Mouse (Mus musculus) heart, embryonic 12.5 days (tissue): ENCODE data around the gene Nsl1. TPM values are rescaled to one million over a fixed set of nuclear protein-coding genes. Genes with fewer than 3 reads are reported as not detected.

ENCODE experiments used
- ATAC-seq: fragments of 200-750 bp; cut with Nextera tagmentation; 2 replicates; pipeline ENCODE4 v1.8.0; 2017; ENCODE audit warnings: moderate TSS enrichment, moderate library complexity; ENCODE audit not compliant: insufficient number of reproducible peaks, low FRiP score
- H3K27ac ChIP-seq: fragments of 300-500 bp; sonication (generic); 2 replicates; pipeline ENCODE4 v1.5.1; 2016; ENCODE audit warnings: mild to moderate bottlenecking, moderate library complexity; ENCODE audit not compliant: poor library complexity, severe bottlenecking
- H3K27me3 ChIP-seq: fragments of 300-500 bp; sonication (generic); replicated peaks from 2 replicates; pipeline ENCODE4 v1.6.1; 2016; ENCODE audit warnings: mild to moderate bottlenecking, moderate library complexity
- H3K36me3 ChIP-seq: fragments of 300-500 bp; sonication (generic); 2 replicates; pipeline ENCODE4 v1.6.1; 2016; ENCODE audit warnings: mild to moderate bottlenecking, moderate library complexity
- H3K4me1 ChIP-seq: fragments of 300-500 bp; sonication (generic); replicated peaks from 2 replicates; pipeline ENCODE4 v1.6.1; 2016; ENCODE audit warnings: mild to moderate bottlenecking
- H3K4me2 ChIP-seq: fragments of 300-500 bp; sonication (generic); 2 replicates; pipeline ENCODE4 v1.6.1; 2016; ENCODE audit warnings: mild to moderate bottlenecking, moderate library complexity
- H3K4me3 ChIP-seq: fragments of 300-500 bp; sonication (generic); 2 replicates; pipeline ENCODE4 v1.5.1; 2016; ENCODE audit warnings: mild to moderate bottlenecking
- H3K9ac ChIP-seq: fragments of 300-500 bp; sonication (generic); 2 replicates; pipeline ENCODE4 v1.6.1; 2016; ENCODE audit warnings: mild to moderate bottlenecking, moderate library complexity
- H3K9me3 ChIP-seq: fragments of 300-500 bp; sonication (generic); replicated peaks from 2 replicates; pipeline ENCODE4 v1.6.1; 2016; ENCODE audit warnings: mild to moderate bottlenecking, moderate library complexity
- WGBS: fragments of 180-500 bp; shearing (Covaris S2); methylation state at CpG from one replicate; pipeline ENCODE4 v1.1.7; 2016; 5-methylcytosine and 5-hydroxymethylcytosine counted together
- polyA plus RNA-seq: library from polyadenylated mRNA; unstranded; fragments of >200 nt; fragmentation: Nextera tagmentation; extraction: Ambion mirVana; gene quantifications from 2 replicates; pipeline ENCODE4 v1.2.1, GENCODE M21; 2016

Nsl1 gene
- polyA plus RNA-seq, 1 experiment from 2014 or later: 16.7 TPM

GRCm38 (mm10) chr1:191096871-191097681 is 34.3 kb downstream of the Nsl1 start:
- no peak for ATAC-seq
- H3K4me3 ChIP-seq: peak overlapping the region; percentile 72
- peak overlapping the region; percentile 98 for H3K4me2 ChIP-seq
- 44% methylated on average over 14 of the region's 14 CpGs for WGBS
- peaks cover 21% of the 10 kb centered on the region for H3K4me1 ChIP-seq
- no peaks in the 10 kb centered on the region for H3K9me3 ChIP-seq
- H3K9ac ChIP-seq: peak overlapping the region; percentile 70; the same call in 1 of the 2 replicates
- no peaks in the 10 kb centered on the region for H3K36me3 ChIP-seq
- peaks cover 15% of the 10 kb centered on the region for H3K27me3 ChIP-seq
- H3K27ac ChIP-seq: no peak overlapping the region

DNA sequence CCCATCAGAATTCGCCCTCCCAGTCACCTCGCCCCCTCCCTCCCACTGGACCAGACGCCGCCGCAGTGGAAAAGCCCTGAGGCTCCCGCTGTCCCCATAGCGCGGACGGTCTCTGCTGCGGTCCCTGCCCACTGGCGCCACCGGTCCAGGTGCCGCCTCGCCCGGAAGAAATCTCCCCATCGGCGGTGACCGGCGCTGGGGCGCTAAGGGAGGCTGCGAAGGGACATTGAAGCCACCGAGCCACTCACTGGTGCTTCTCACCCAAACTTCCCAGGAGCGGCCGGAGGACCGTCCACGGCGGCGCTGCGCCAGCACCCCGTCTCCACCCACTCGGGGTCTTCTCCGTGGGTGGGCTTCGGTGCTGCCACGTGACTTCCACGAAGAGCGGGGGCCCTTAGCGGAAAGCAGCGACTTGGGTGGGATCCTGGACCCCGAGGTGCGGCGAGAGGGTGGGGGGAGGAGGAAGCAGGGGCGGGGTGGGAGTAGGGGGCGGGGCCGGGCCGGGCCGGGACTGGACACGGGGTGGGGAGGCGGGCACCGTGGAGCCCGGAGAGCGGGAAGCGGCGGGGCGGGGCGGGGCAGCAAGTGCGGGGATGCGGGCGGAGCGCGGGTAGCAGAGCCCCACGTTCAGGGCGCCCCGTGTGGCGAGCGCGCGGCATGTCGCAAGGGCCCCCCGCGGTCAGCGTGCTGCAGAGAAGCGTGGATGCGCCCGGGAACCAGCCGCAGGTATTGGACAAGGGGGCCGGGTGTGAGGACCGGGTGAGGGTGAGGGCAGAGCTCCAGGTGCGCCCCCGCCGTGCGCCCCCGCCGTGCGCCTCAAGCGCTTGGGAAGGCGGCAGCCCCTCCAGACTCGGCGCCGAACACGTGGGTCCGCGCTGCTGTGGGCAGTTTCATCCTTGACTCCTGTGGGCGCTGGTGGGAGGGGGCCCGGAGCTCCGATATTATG is 35.3 kb downstream of the Nsl1 start, which contains the start of gene Batf3:
Batf3 (plus strand) TSS at position 46 of the 946 bp plus-strand sequence.
- peaks cover 15% of the 10 kb centered on the region for H3K27me3 ChIP-seq
- H3K9ac ChIP-seq: peak within 1 kb of the TSS; percentile 70
- H3K4me1 ChIP-seq: peaks cover 21% of the 10 kb centered on the region
- 1% methylated on average over 91 of the region's 95 CpGs for WGBS
- no peaks in the 10 kb centered on the region for H3K9me3 ChIP-seq
- H3K4me3 ChIP-seq: peak within 1 kb of the TSS; percentile 72
- H3K36me3 ChIP-seq: no peaks in the 10 kb centered on the region
- ATAC-seq: peak; percentile 56
- H3K4me2 ChIP-seq: peak within 1 kb of the TSS; percentile 98
- H3K27ac ChIP-seq: no peak within 1 kb of the TSS

DNA sequence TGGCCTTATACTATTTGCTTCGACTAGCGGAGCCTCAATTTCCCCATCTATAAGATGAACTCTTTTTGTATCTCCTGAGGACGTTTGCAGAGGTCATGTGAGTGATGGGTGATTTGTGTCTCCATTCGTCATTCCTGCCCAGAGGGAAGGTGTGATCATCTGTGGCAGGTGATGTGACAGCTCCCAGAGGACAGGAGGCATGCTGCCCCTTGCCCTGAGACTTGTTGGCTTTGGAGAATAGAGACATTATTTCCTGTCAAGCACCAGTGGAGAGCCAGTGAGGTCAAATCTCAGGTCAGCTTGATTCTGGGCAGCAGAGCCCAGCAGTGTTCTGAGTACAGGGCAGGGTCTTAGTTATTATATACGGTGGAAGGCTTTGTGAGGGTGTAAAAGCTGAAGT is 36.3 kb downstream of the Nsl1 start:
- 48% methylated on average over 5 of the region's 5 CpGs for WGBS
- H3K4me1 ChIP-seq: peaks cover 21% of the 10 kb centered on the region
- ATAC-seq: no peak
- H3K9ac ChIP-seq: no peak overlapping the region
- H3K9me3 ChIP-seq: no peaks in the 10 kb centered on the region
- no peak overlapping the region for H3K27ac ChIP-seq
- peak overlapping the region; percentile 98 for H3K4me2 ChIP-seq
- H3K36me3 ChIP-seq: no peaks in the 10 kb centered on the region
- H3K27me3 ChIP-seq: peaks cover 15% of the 10 kb centered on the region
- no peak overlapping the region for H3K4me3 ChIP-seq

GRCm38 (mm10) chr1:191099772-191100291 is 37.0 kb downstream of the Nsl1 start:
- 75% methylated on average over 5 of the region's 5 CpGs for WGBS
- no peak overlapping the region for H3K27ac ChIP-seq
- no peak for ATAC-seq

DNA sequence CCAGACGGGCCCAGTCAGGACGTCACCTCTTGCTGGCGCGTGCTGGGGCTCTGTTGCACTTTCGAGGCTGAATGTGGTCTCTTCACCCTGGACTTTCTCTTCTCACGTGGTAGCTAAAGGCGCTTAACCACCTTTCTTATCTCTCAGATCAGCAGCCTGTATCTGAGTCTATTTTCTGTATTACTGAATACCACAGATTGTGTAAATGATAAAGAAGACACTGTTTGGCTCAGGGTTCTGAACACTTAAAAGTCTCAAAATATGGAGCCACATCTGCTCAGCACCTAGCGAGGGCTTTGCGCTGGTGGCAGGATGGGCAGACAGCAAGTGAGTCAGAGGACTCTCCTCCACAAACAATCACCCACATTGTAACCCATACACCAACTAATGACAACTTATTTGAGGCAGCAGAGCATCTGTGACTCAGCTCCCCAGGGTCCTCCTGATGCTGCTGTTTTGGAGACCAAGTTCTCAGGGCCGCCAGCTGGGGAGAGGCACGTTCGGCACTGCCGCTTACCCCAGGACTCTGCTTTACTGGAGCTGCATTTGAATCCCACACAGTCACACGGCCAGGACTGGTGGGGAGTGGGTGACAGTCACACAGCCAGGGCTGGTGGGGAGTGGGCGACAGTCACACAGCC is 40.0 kb downstream of the Nsl1 start:
- H3K27me3 ChIP-seq: peaks cover 15% of the 10 kb centered on the region
- WGBS: 79% methylated on average over 15 of the region's 15 CpGs
- no peak overlapping the region for H3K9ac ChIP-seq
- H3K4me1 ChIP-seq: peaks cover 14% of the 10 kb centered on the region; the same call in 1 of the 2 replicates
- no peak for ATAC-seq
- H3K4me3 ChIP-seq: no peak overlapping the region
- no peak overlapping the region for H3K27ac ChIP-seq
- no peaks in the 10 kb centered on the region for H3K9me3 ChIP-seq
- no peaks in the 10 kb centered on the region for H3K36me3 ChIP-seq
- no peak overlapping the region for H3K4me2 ChIP-seq

More at GRCm38 (mm10) chr1:191099772-191100291, 37.0 kb downstream of the Nsl1 start:
- Histone ChIP-seq H3K4me2 (no peak overlapping the region), H3K9ac (no peak overlapping the region), H3K27me3 (peaks cover 15% of the 10 kb centered on the region), H3K4me1 (peaks cover 21% of the 10 kb centered on the region), H3K9me3 (no peaks in the 10 kb centered on the region), H3K4me3 (no peak overlapping the region), H3K36me3 (no peaks in the 10 kb centered on the region)

- Histone ChIP-seq H3K36me3 (no peaks in the 10 kb centered on the region), H3K4me1 (0 out of 2 replicates have a peak, but pooled peaks cover 4% of the 10 kb centered on the region), H3K4me2 (no peak overlapping the region), H3K27me3 (no peaks in the 10 kb centered on the region), H3K9ac (no peak overlapping the region), H3K27ac (no peak overlapping the region), H3K9me3 (no peaks in the 10 kb centered on the region), H3K4me3 (no peak overlapping the region)
- no peak for ATAC-seq
- 76% methylated on average over 9 of the region's 9 CpGs for WGBS
These were observed 42.4 kb downstream of the Nsl1 start for GRCm38 (mm10) chr1:191105246-191105645.

DNA sequence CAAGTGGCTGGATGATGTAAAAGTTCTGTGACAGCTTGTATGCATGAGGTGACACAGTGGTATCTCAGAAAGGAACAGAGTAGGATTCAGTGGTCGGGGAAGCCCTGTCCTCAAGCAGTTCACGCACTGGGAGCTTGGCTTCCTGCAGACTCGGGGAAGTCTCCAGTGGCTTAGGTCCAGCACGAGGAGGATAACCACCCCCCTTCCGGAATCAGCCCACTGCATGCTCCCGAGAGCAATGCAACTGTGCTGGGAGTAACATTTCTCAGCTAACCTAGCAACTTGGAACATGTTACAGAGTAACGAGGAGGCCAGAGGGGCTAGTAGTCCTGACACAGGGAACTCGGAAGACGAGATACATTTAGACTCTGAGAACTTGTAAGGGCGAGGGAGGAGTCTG is 44.5 kb downstream of the Nsl1 start:
- H3K4me3 ChIP-seq: no peak overlapping the region
- no peaks in the 10 kb centered on the region for H3K36me3 ChIP-seq
- WGBS: 61% methylated on average over 10 of the region's 10 CpGs
- no peaks in the 10 kb centered on the region for H3K27me3 ChIP-seq
- no peak overlapping the region for H3K4me2 ChIP-seq
- no peak overlapping the region for H3K27ac ChIP-seq
- H3K9ac ChIP-seq: no peak overlapping the region
- no peak for ATAC-seq
- H3K4me1 ChIP-seq: peaks cover 20% of the 10 kb centered on the region
- H3K9me3 ChIP-seq: no peaks in the 10 kb centered on the region

- H3K9ac ChIP-seq: no peak overlapping the region
- H3K27ac ChIP-seq: no peak overlapping the region
- H3K36me3 ChIP-seq: no peaks in the 10 kb centered on the region
- H3K4me2 ChIP-seq: no peak overlapping the region
- no peak overlapping the region for H3K4me3 ChIP-seq
- no peak for ATAC-seq
- WGBS: 84% methylated on average over 9 of the region's 9 CpGs
- no peaks in the 10 kb centered on the region for H3K9me3 ChIP-seq
- peaks cover 23% of the 10 kb centered on the region for H3K4me1 ChIP-seq
- H3K27me3 ChIP-seq: no peaks in the 10 kb centered on the region
These were observed 47.1 kb downstream of the Nsl1 start for GRCm38 (mm10) chr1:191109907-191110306.

DNA sequence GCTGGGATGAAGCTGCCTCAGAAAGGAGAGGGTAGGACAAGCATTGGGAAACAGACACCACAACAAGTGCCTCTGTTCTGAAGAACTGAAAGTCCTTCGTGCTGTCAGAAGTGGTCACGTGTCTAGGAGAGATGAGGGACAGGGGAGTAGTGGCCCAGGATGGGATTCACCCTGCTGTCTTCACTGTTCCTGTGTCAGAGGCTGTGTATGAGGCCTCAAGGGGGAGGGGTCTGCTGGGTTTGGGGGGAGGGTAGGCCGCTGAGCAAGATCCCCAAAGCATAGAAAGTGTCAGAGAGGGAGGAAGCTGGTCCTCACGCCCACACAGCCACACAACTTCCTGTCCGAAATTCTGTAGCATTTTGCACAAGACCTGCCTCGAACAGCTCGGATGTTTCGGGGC is 48.3 kb downstream of the Nsl1 start:
- 0 out of 2 replicates have a peak, but pooled peaks have one; percentile 22 for ATAC-seq
- Histone ChIP-seq H3K4me3 (no peak overlapping the region), H3K27ac (no peak overlapping the region), H3K4me2 (no peak overlapping the region), H3K9me3 (no peaks in the 10 kb centered on the region), H3K27me3 (no peaks in the 10 kb centered on the region), H3K36me3 (no peaks in the 10 kb centered on the region), H3K9ac (0 out of 2 replicates have a peak overlapping the region, but pooled peaks have one; percentile 8), H3K4me1 (peaks cover 30% of the 10 kb centered on the region)
- WGBS: 43% methylated on average over 8 of the region's 8 CpGs

DNA sequence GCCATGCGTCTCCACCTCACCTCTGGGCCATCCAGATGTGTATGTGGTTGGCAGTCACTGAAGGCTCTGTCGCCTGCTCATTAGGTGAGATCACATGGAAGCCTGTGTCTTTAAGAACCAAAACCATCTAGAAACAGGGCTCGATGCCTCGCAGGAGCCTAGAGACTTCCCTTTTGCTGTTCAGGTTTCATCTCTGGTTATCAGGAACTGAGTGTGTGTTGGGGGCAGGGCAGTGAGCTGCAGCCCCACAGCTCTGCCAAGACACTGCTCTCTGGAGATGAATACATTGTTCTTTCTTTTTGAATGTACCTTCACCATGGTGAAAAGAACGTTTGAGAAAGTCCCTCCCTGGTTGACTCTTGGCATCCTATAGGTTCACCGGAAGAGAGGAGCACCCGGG is 52.1 kb downstream of the Nsl1 start:
- H3K9ac ChIP-seq: no peak overlapping the region
- H3K9me3 ChIP-seq: no peaks in the 10 kb centered on the region
- peaks cover 31% of the 10 kb centered on the region for H3K4me1 ChIP-seq
- no peak overlapping the region for H3K4me2 ChIP-seq
- no peaks in the 10 kb centered on the region for H3K27me3 ChIP-seq
- no peak overlapping the region for H3K27ac ChIP-seq
- no peak overlapping the region for H3K4me3 ChIP-seq
- H3K36me3 ChIP-seq: no peaks in the 10 kb centered on the region
- 57% methylated on average over 7 of the region's 7 CpGs for WGBS
- no peak for ATAC-seq
